Mouse (Mus musculus) Patski (cell line): Measurements from ENCODE around the gene Prdm1. TPM values are rescaled to one million over a fixed set of nuclear protein-coding genes. Genes with fewer than 3 reads are reported as not detected.

Experiments used
- ATAC-seq: fragments of 100-300 bp; one replicate; pipeline ENCODE4 v1.8.0; 2021
- CTCF ChIA-PET: fragments of 350-600 bp; sonication (Branson Sonifier 250); formaldehyde crosslinking; loops from one replicate; lab custom pipeline; 2022; ENCODE audit warnings: inconsistent platforms; lab: Charles Lee
- POLR2A ChIA-PET: fragments of 350-600 bp; sonication (Branson Sonifier 250); formaldehyde crosslinking; loops from one replicate; lab custom pipeline; 2022; ENCODE audit warnings: antibody characterized with exemption, inconsistent platforms; lab: Charles Lee
- DNase-seq: peaks from one replicate; pipeline ENCODE4 v3.0.0-alpha.2; 2011; ENCODE audit warnings: low read depth, low spot score
- H3K27me3 ChIP-seq: fragments of 371-371 bp; one replicate; pipeline ENCODE4 v1.5.1; 2021
- CTCF ChIP-seq: fragments of 100-300 bp; IDR thresholded peaks from one replicate; pipeline ENCODE4 v1.5.1; 2021
- in situ Hi-C: fragments of 300-500 bp; cut with MboI; formaldehyde crosslinking; loops from 3 replicates; pipeline ENCODE4 v1.11.1; 2018; ENCODE audit warnings: low pct_unique_long_range_greater_than_20kb, mixed read lengths
- polyA plus RNA-seq: library from polyadenylated mRNA; unstranded; gene quantifications from one replicate; pipeline ENCODE4 v1.2.3, GENCODE M21; 2021

The Prdm1 gene
- polyA plus RNA-seq, 1 experiment from 2014 or later = 0.30 TPM

DNA sequence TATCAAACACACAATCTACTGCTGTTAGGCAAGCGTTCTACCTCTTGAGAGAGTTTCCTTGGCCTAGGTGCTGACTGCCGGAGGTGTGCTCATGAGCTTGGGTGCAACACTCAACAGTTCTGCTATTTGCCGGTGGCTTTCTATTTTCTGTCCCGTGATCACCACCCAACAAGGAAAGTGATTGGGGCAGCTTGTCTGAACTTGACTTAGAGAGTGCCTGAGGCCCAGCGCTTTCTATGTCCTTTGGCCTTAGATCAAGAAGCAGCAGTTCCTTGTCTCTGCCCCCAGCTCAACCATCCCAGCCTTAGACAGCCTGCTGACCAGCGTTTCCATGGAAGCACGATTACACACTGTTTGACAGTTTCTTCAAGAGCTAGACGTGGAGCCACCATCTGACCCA lies 135.4 kb downstream of the Prdm1 start:
- POLR2A ChIA-PET = no interaction called here
- TF ChIP-seq CTCF = no peak
- no peaks in the 10 kb centered on the region for H3K27me3 ChIP-seq
- DNase-seq = no peak
- CTCF ChIA-PET = no interaction called here
- in situ Hi-C loops = no loop called here
- no peak for ATAC-seq

DNA sequence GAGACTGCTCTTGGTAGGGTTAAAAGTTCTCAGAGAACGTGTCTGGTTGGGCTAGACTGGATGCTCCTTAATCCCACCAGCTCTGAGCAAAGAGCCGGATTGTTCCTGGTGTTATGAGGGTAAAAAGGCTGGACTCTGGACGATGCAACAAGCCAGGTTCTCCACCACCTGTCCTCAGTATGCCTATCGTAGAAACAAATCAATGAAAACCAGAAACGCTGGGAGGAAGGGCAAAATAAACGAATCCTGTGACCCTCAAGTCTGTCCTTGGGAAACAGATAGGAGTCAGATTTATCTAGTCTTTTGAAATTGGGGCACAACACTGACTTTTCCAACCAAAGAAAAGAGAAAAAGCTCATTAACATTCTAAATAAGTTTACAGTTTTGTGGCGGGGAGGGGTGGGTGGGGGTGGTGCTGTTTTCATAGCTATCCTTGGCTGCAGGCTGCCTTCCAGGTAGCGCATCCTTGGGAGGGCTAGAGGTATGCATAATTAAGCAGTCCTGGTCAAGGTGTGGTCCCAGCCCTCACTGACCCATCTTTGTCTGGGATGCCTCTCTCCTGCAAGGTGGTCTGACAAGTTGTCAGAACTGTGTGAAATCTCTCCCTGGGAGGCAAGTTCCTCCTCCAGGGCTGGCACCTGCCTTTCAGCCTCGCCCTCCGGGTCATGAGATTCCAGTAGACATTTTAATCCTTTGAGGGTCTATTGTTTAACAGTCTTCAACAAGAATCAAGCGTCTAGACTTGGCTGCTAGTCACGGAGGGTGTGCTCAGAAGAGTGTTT lies 136.6 kb downstream of the Prdm1 start:
- in situ Hi-C loops = no loop called here
- no peak for ATAC-seq
- CTCF ChIA-PET = interaction anchor here (0.9 kb wide), 1 partner anchor 17 kb away, joined by 3 read pairs; no protein-coding TSS in a partner anchor

DNA sequence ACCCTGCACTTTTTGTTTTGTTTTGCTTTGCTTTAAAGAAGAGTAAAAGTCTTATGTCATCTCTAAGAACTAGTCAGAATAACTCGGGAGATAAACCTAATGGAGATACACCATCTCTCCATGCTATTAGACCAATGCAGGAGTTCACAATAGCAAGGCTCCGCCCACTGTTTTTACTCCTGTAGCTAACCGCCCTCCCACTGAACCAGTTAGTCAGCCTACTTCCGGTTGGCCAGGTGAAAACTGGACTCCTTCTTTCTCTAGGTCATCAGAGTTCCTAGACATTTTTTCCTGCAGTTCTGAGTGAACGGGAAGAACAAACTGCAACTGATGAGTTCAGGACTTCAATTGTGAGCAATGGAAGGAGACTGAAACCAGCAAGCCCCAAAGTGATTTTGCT lies 138.0 kb downstream of the Prdm1 start:
- DNase-seq = no peak
- no peak for ATAC-seq
- CTCF ChIA-PET = no interaction called here
- H3K27me3 ChIP-seq = no peaks in the 10 kb centered on the region
- TF ChIP-seq CTCF = no peak
- POLR2A ChIA-PET = no interaction called here
- in situ Hi-C loops = no loop called here

More for the DNA sequence above, 136.6 kb downstream of the Prdm1 start:
- no peaks in the 10 kb centered on the region for H3K27me3 ChIP-seq
- TF ChIP-seq CTCF = no peak
- DNase-seq = no peak
- POLR2A ChIA-PET = no interaction called here

DNA sequence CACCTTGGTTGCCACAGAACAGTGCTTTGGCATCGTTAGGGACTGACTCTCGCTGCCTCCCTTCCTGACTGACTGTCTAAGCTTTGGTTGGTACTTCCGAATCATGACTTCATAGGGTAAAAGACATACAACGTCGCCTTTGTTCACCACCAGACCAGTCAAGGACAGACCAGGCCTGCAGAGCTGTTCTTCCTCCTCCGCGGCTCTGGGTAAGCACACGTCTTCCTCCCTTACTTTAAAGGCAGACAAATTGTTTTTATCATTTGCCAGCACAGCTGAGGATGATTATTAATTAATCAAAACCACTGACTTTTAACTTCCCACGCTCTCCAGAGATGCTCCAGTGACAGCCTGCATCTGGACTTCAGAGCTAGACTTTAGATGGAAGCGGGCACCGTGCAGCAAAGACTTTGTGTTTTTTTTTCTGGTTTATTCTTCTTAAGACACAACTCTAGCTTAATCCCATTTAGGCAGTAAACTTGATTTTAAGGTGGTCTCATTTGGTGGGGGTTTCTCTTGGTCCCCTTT lies 139.5 kb downstream of the Prdm1 start:
- H3K27me3 ChIP-seq = no peaks in the 10 kb centered on the region
- in situ Hi-C loops = no loop called here
- ChIA-PET CTCF (interaction anchor here (0.8 to 1.1 kb wide), 2 partner anchors 14 to 51 kb away, joined by 3 read pairs; no protein-coding TSS in a partner anchor), POLR2A (no interaction called here)
- ATAC-seq (no peak), DNase-seq (no peak)
- TF ChIP-seq CTCF = no peak
